Mouse (Mus musculus) urinary bladder, adult 18-20 months (tissue): ENCODE results near the gene Pfdn4.
"Not testable (repeated sequence)": the region's sequence is repeated elsewhere in the genome, so short reads cannot be mapped to it uniquely, and the experiment has no call there.

Experiments used
- DNase-seq, 2 experiments: peaks; one replicate each; pipeline ENCODE4 v3.0.0; 2022; ENCODE audit warnings: low spot score in 2 of 2, mixed read lengths in 2 of 2

Pfdn4 gene

DNA sequence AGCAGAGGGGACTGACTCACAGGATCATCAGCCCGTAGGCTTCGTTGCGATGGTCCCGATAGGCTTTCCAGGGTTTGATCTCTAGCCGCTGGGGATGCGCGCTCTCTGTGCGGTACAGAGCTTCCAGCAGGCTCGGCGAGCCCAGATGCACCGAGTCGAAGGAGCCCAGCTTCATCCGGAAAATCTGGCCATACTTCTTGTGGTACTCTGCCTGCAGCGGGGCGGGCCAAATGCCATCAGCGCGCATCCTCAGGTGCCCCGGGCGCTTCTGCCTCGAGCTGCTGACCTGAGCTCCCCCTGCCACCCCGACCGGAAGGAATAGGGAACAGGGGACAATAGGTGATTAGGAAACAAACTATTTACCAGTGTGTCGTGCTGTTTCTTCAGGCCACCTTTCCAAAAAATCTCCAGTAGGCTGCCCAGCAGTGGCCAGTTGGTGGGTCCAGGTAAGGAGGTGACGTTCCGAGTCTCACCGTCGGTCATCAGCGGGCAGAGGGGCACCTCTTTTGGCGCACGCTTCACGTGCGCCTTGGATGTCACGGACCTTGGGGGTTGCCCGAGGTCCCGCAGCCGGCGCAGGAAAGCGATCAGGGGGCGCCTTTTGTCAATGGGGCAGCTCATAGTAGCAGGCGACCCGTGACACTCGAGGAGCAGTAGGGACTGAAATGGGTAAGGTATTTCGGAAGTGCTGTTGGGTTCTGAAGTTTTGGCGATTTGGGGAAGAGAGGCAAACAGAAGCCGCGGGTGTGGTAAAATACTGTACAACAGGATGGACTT, at the start of gene Pfdn4:
Gene Pfdn4, plus strand, starts transcription at position 275 of the 777 bp plus-strand sequence.
- DNase-seq, result peak in 1 of 2 experiments; percentile 30

DNA sequence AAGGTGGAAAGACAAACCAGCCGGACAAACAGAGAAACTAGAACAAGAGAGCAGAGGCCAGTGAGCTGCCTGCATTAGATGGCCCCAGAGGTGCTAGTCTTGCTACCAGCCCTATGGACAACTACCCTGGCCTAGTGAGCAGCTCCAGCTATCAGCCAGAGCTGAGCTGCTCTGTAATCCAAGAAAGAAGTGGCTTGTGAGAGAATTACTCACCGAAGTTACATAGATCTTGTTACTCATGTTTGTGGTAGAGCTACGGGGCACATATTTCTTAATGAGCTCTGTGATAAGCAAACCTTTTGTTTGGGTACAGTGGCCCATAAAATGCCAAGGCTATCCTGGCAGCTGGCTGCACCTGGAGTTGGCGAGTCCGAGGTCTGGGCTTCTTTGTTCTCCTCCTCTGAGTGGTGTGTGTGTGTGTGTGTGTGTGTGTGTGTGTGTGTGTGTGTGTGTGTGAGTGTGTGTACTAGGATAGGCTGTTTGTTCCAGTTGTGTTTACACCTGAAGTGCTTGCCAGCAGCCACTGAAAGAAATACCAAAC, 49.3 kb upstream of the Pfdn4 start:
- DNase-seq, result no peak

GRCm38 (mm10) chr2:170447651-170448050, 48.6 kb upstream of the Pfdn4 start:
- DNase-seq, result no peak

DNA sequence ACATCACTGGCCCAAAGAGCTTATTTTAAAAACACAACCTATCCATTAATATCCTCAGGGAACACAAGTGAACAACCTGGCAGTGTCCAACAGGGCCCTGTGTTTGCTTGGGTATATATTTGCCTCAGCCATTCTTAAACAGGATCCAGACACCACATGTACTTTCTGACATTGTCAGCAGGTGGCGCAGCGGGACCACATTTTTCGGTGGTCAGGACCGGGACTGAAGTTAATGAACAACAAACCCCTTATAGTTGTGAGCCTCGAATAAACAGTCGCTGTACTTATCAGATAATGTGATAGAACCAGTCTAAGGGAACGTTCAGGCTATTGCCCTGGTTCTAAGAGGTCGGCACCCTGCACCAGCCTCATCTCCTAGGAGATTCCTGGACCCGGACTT, 45.3 kb upstream of the Pfdn4 start:
- DNase-seq, result peak; percentile 44 to 71

DNA sequence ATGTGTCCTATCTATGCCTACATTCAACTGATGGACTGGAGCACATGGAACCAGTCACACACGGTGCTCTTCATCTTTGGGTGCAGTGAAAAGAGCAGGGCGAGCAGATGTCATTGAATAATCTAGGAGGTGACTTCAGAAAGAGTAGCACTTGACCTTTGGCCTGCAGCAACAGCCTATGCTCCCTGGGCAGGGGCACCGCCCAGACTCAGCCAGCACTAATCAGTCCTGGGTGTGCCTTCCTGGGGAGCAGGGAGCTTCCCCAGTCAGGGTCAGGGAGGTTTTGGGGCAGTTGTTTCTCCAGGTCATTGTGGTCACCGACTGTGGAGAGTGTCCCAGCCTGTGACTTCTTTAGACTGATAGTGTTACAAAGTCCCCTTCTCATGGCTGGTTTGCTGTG, 42.4 kb upstream of the Pfdn4 start:
- DNase-seq, result not testable (repeated sequence)

DNA sequence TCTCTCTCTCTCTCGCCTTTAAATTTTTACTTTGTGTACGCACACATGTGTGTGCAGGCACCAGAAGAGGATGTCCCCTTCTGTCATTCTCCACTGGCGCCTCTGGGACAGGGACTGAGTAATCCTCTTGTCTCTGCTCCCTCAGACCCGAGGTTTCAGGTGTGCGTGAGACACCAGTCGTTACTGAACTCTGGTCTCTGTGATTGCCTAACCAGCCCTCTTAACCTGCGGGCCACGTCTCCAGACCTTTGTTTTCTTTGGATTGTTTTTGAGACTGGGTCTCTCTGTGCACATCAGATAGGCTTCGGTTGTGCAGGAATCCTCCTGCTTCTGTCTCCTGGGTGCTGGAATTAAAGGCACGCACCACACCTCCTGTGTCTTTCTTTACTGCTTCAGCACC, 37.0 kb upstream of the Pfdn4 start:
- DNase-seq, result no peak

GRCm38 (mm10) chr2:170459805-170460204, 36.4 kb upstream of the Pfdn4 start:
- DNase-seq, result no peak

DNA sequence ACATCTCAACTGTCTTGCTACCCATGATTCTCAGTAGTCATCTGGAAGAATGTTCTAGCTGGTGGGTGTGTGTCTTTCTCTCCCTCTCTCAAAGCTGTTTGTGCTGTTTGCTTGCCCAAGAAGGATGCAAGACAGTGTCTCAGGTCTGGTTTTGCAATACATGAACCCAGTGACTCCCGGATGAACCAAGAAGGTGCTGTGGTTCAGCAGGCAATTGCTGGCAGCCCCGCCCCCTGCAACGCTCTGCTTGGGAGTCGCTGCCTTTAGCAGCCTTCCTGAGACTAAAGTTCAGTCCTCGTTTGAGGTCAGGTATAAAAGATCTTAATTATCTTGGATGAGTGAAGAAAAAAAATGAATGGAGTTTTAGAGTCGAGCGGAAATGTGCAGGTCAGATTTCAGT, 34.6 kb upstream of the Pfdn4 start:
- DNase-seq, result no peak

DNA sequence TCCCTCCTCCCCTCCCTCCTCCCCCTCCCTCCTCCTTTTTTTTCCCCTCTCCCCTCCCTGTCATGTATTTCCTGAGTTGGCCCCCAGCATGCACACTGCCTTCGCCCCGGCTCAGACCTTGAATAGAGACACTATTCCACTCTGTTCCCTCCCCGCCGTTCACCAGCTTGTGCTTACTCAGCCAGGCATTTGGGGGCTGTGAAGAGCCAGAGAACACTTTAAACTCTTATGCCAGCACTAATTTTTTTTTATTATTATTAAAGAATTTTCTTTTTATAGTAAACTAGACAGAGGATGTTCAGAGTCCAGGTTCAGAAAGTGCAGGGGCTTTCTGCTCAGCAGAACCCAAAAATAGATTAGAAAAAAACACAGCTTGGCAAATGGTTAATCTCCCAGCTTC, 31.4 kb upstream of the Pfdn4 start:
- DNase-seq, result no peak

DNA sequence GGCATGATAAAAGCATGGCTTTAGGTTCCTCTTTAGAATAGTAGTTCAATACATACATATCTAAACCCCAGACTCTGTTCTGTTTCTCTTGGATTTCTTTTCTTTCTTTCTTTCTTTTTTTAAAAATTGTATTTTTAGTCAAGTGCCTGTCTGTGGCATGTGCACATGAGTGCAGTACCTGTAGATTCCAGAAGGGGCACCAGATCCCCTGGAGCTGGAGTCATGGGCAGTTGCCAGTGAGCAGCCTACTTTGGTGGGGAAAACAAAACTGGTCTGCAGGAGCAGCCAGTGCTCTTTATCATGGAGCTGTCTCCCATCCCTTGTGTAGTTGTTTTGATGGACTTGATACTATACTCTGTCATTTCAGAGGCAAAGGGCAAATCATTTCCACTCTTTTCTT, 28.2 kb upstream of the Pfdn4 start:
- no peak for DNase-seq

- DNase-seq, result peak; percentile 32 to 34
These were observed 26.5 kb upstream of the Pfdn4 start for GRCm38 (mm10) chr2:170469616-170470308.

- DNase-seq, result no peak
These were observed 25.6 kb upstream of the Pfdn4 start for GRCm38 (mm10) chr2:170470591-170470990.

GRCm38 (mm10) chr2:170474125-170474524, 22.1 kb upstream of the Pfdn4 start:
- no peak for DNase-seq

- no peak for DNase-seq
These were observed 21.1 kb upstream of the Pfdn4 start for GRCm38 (mm10) chr2:170475164-170475563.

DNA sequence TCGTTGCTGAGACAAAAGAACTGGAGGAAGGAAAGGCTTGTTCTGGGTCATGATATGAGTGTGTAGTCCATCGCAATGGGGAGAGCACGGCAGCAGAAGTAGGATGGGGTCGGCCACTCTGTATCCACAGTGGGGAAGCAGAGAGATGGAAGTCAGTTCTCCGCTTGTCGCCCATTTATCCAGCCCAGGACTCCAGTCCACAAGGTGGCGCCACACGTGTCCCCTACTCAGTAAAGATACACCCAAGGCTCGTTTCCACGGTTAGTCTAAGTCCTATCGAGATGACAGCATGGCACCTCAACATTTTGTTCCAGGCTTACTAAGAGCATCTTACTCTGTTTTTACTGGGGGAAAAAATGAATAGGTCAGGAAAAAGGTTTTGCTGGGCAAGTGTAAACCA, 20.0 kb upstream of the Pfdn4 start:
- no peak for DNase-seq

DNA sequence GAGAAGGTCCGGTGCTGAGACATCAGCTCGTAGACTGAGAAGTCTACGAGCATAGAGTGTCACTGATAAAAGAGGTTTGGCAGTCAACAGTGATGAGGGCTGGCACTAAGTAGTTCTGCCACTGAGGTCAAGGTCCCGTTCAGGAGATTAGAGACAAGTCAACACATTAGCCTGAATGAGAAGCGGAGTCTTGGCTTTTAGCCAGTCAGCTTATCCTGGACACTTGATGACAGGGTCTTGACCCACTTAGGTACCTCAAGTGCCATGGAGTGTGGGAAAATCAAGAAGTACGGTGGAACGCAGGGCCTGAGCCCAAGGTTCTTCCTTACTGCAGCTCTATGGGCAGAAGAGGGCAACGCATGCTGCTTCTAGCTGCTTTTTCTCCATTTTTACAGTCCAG, 19.6 kb upstream of the Pfdn4 start:
- no peak for DNase-seq

GRCm38 (mm10) chr2:170482019-170482540, 14.1 kb upstream of the Pfdn4 start:
- DNase-seq, result no peak

DNA sequence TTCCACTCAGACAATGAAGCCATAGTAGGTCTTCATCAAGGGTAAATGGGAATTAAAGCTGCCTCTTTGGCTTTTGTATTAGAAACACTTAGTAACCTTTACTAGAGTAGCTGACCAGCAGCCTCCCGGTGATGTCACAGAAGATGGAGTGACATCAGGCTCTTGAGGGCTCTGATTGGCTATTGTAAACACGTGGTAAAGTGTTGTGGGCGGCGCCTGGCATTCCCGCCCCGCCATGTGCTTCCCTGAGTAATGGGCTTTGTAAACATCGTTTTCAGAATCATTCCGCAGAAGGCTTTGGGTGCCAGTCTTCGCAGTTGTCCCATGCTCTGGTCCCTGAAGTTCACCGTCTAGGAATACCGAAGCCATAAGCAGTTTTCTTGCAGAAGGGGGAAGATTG, 12.3 kb upstream of the Pfdn4 start:
- no peak for DNase-seq

DNA sequence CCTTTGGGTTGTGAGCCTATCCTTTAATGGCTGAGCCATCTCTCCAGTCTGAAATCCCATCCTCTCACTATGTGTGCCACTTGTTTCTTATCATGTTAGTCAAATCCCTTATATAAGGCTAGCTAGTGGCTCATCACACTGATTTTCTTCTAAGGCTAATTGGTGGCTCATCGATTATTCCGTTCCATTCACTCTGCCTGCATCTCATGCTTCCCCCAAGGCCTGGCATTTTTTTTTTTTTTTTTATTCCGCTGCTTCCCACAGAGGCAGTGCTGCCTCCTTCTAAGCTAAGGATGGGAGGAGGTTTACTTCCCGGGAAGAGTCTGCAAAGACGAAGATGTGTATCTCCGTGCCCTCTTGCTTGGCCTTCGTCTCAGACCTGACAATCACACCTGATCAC, 9.0 kb upstream of the Pfdn4 start:
- DNase-seq, result no peak

DNA sequence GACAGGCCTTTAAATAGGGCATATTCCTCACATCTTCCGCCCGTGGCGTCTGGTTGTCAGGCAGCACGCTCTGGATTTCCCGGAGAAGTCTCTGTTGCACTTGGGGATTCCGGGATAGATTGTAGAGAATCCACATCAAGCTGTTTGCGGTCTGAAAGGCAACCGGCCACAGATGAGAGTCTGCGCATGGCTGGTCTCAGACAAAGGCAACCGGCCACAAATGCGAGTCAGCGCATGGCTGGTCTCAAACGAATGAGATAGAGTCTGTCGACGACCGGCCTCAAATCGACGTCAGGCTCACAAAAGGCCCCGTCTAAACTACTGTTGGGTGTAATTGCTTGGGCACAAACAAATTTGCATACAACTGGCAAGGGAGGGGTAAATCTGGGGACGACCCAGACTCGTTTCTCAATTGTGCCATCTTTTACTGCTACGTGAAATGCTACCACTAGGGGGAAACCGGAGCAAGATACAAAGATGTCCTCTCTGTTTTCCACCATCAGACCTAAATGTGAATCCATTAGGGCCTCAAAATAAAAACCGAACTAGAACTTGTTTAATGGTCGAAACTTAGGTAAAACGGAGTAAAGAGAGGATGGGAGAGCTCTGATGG, 8.2 kb upstream of the Pfdn4 start:
- DNase-seq, result no peak

GRCm38 (mm10) chr2:170494784-170495710, 1.2 kb upstream of the Pfdn4 start:
- no peak for DNase-seq
